Mouse (Mus musculus) ES-E14 (cell line): ENCODE data around the gene Mllt10.

Experiments
- CHD2 ChIP-seq: IDR thresholded peaks from 2 replicates; pipeline ENCODE4 v1.6.1; 2014; ENCODE audit warnings: mild to moderate bottlenecking, low read depth, low read length, inconsistent platforms
- MAFK ChIP-seq: IDR thresholded peaks from 2 replicates; pipeline ENCODE4 v1.6.1; 2014; ENCODE audit warnings: mild to moderate bottlenecking, low read depth, low read length, inconsistent platforms; ENCODE audit not compliant: insufficient read depth
- ZC3H11A ChIP-seq: IDR thresholded peaks from 2 replicates; pipeline ENCODE4 v1.6.1; 2012; ENCODE audit warnings: low read depth, mild to moderate bottlenecking, inconsistent platforms, low read length, borderline replicate concordance
- ZNF384 ChIP-seq: IDR thresholded peaks from 2 replicates; pipeline ENCODE4 v1.6.1; 2012; ENCODE audit warnings: low read depth, low read length, inconsistent platforms

DNA sequence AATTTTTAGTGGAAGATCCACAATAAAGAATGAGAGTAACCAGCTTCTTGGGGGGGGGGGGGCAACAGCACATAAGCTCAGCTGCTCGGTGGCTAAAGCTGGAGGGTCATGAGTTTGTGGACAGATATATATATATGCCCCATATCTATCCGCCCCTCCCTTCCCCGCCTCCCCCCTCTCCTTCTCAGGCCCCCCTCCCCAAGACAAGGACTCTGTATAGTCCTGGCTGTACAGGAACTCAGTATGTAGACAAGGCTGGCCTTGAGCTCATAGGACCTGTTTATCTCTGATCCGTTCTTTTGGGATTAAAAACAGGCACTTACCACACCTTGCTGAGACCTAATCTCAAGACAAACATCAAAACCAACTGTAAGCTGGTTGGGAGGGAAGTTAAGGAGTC, 154.9 kb downstream of the Mllt10 start:
- no peak for TF ChIP-seq ZC3H11A
- TF ChIP-seq MAFK: no peak
- TF ChIP-seq ZNF384: no peak
- TF ChIP-seq CHD2: no peak
